Mouse (Mus musculus) lung, adult 2 months (tissue): ENCODE data around the gene Gadd45g. TPM values are rescaled to one million over a fixed set of nuclear protein-coding genes. Genes with fewer than 3 reads are reported as not detected.

ENCODE experiments used
- DNase-seq: peaks from one replicate; pipeline ENCODE4 v3.0.0; 2022
- H3K4me1 ChIP-seq: fragments of 200-500 bp; 2 replicates; pipeline ENCODE4 v1.6.1; 2011; ENCODE audit warnings: low read length; ENCODE audit not compliant: control insufficient read depth, insufficient read depth
- H3K4me3 ChIP-seq: fragments of 200-500 bp; replicated peaks from 2 replicates; pipeline ENCODE3; 2011; ENCODE audit warnings: low read depth, mild to moderate bottlenecking, control low read depth, low read length; ENCODE audit errors: extremely low read depth
- CTCF ChIP-seq: fragments of 200-500 bp; IDR thresholded peaks from 2 replicates; pipeline ENCODE4 v1.5.1; 2011; ENCODE audit warnings: mild to moderate bottlenecking, low read length, control low read depth; ENCODE audit not compliant: insufficient read depth
- POLR2A ChIP-seq: fragments of 200-500 bp; IDR thresholded peaks from 2 replicates; pipeline ENCODE4 v1.6.1; 2011; ENCODE audit warnings: low read depth, mild to moderate bottlenecking, control low read depth, low read length, borderline replicate concordance; ENCODE audit errors: extremely low read depth
- WGBS: fragments of 180-500 bp; shearing (Covaris S2); methylation state at CpG from one replicate; pipeline ENCODE4 v1.1.7; 2018; 5-methylcytosine and 5-hydroxymethylcytosine counted together
- polyA plus RNA-seq: library from polyadenylated mRNA; depleted of rRNA; stranded (reverse); fragments of >200 nt; gene quantifications from 2 replicates; pipeline ENCODE4 v1.2.3, GENCODE M21; 2012

The Gadd45g gene
- polyA plus RNA-seq, 1 experiment, result 43.5 TPM

- 88% methylated on average over 6 of the region's 6 CpGs for WGBS
- Histone ChIP-seq H3K4me3 (no peak overlapping the region), H3K4me1 (no peaks in the 10 kb centered on the region)
- DNase-seq, result no peak
- no peak for TF ChIP-seq CTCF
- TF ChIP-seq POLR2A, result no peak
Measured at GRCm38 (mm10) chr13:51814646-51815045, 31.8 kb upstream of the Gadd45g start.

GRCm38 (mm10) chr13:51815865-51816504 is 30.5 kb upstream of the Gadd45g start:
- no peak for DNase-seq
- peak; percentile 49; the same call in 1 of the 2 replicates for TF ChIP-seq CTCF
- no peak for TF ChIP-seq POLR2A
- H3K4me1 ChIP-seq, result no peaks in the 10 kb centered on the region
- H3K4me3 ChIP-seq, result no peak overlapping the region
- WGBS, result 38% methylated on average over 9 of the region's 9 CpGs

- DNase-seq, result no peak
- Histone ChIP-seq H3K4me3 (no peak overlapping the region), H3K4me1 (no peaks in the 10 kb centered on the region)
- TF ChIP-seq CTCF, result no peak
- TF ChIP-seq POLR2A, result no peak
- WGBS, result 62% methylated on average over 5 of the region's 5 CpGs
Measured at GRCm38 (mm10) chr13:51816559-51817041, 29.9 kb upstream of the Gadd45g start.

- Histone ChIP-seq H3K4me3 (no peak overlapping the region), H3K4me1 (no peaks in the 10 kb centered on the region)
- DNase-seq, result no peak
- TF ChIP-seq POLR2A (no peak), CTCF (no peak)
- WGBS, result 70% methylated on average over 6 of the region's 6 CpGs
Measured at GRCm38 (mm10) chr13:51818170-51818943, 28.1 kb upstream of the Gadd45g start.

- no peak for DNase-seq
- WGBS, result 56% methylated on average over 3 of the region's 3 CpGs
- Histone ChIP-seq H3K4me3 (no peak overlapping the region), H3K4me1 (no peaks in the 10 kb centered on the region)
- TF ChIP-seq CTCF, result no peak
- no peak for TF ChIP-seq POLR2A
Measured at GRCm38 (mm10) chr13:51818944-51819326, 27.5 kb upstream of the Gadd45g start.

GRCm38 (mm10) chr13:51819351-51819750 is 27.1 kb upstream of the Gadd45g start:
- WGBS, result 71% methylated on average over 6 of the region's 6 CpGs
- no peak for TF ChIP-seq POLR2A
- TF ChIP-seq CTCF, result no peak
- Histone ChIP-seq H3K4me1 (no peaks in the 10 kb centered on the region), H3K4me3 (no peak overlapping the region)
- DNase-seq, result no peak

GRCm38 (mm10) chr13:51821988-51822387 is 24.5 kb upstream of the Gadd45g start:
- WGBS, result 55% methylated on average over 3 of the region's 3 CpGs
- TF ChIP-seq POLR2A, result no peak
- no peak for TF ChIP-seq CTCF

GRCm38 (mm10) chr13:51823822-51824495 is 22.5 kb upstream of the Gadd45g start:
- 45% methylated on average over 8 of the region's 8 CpGs for WGBS
- no peak for DNase-seq

More at GRCm38 (mm10) chr13:51821988-51822387, 24.5 kb upstream of the Gadd45g start:
- no peak for DNase-seq
- Histone ChIP-seq H3K4me1 (no peaks in the 10 kb centered on the region), H3K4me3 (no peak overlapping the region)

GRCm38 (mm10) chr13:51830744-51831450 is 15.6 kb upstream of the Gadd45g start:
- no peak overlapping the region for H3K4me3 ChIP-seq
- WGBS, result 38% methylated on average over 10 of the region's 10 CpGs
- DNase-seq, result peak; percentile 23
- no peak for TF ChIP-seq POLR2A
- peak; percentile 43 for TF ChIP-seq CTCF
- H3K4me1 ChIP-seq, result no peaks in the 10 kb centered on the region

More at GRCm38 (mm10) chr13:51823822-51824495, 22.5 kb upstream of the Gadd45g start:
- no peak for TF ChIP-seq CTCF
- no peak for TF ChIP-seq POLR2A
- no peak overlapping the region for H3K4me3 ChIP-seq
- H3K4me1 ChIP-seq, result no peaks in the 10 kb centered on the region
